Mouse (Mus musculus) forebrain, embryonic 11.5 days (tissue): ENCODE measurements around the gene Ric8b. TPM values are rescaled to one million over a fixed set of nuclear protein-coding genes. Genes with fewer than 3 reads are reported as not detected.
A peak's percentile ranks its signal among the peaks of the same experiment; 100 is the strongest.

ENCODE experiments used
- ATAC-seq: fragments of 200-750 bp; cut with Nextera tagmentation; replicated peaks from 2 replicates; pipeline ENCODE4 v1.8.0; 2017; ENCODE audit warnings: moderate TSS enrichment; ENCODE audit not compliant: low FRiP score
- DNase-seq: peaks from one replicate; pipeline ENCODE4 v3.0.0-alpha.2; 2017; ENCODE audit warnings: low spot score
- H3K27ac ChIP-seq: fragments of 300-500 bp; sonication (generic); 2 replicates; pipeline ENCODE4 v1.5.1; 2014; ENCODE audit warnings: low read depth, low read length
- H3K27me3 ChIP-seq: fragments of 300-500 bp; sonication (generic); 2 replicates; pipeline ENCODE4 v1.6.1; 2014; ENCODE audit warnings: mild to moderate bottlenecking, low read length, mixed read lengths; ENCODE audit not compliant: control insufficient read depth, insufficient read depth
- H3K36me3 ChIP-seq: fragments of 300-500 bp; sonication (generic); 2 replicates; pipeline ENCODE4 v1.6.1; 2014; ENCODE audit warnings: mild to moderate bottlenecking, low read length, moderate library complexity, mixed read lengths; ENCODE audit not compliant: control insufficient read depth, insufficient read depth
- H3K4me1 ChIP-seq: fragments of 300-500 bp; sonication (generic); replicated peaks from 2 replicates; pipeline ENCODE4 v1.6.1; 2014; ENCODE audit warnings: low read length, mixed read lengths; ENCODE audit not compliant: control insufficient read depth, insufficient read depth
- H3K4me2 ChIP-seq: fragments of 300-500 bp; sonication (generic); 2 replicates; pipeline ENCODE4 v1.6.1; 2014; ENCODE audit warnings: low read depth, mild to moderate bottlenecking, low read length, moderate library complexity, mixed read lengths; ENCODE audit not compliant: severe bottlenecking
- H3K4me3 ChIP-seq: fragments of 300-500 bp; sonication (generic); 2 replicates; pipeline ENCODE4 v1.5.1; 2014; ENCODE audit warnings: low read depth, low read length
- H3K9ac ChIP-seq: fragments of 300-500 bp; sonication (generic); 2 replicates; pipeline ENCODE4 v1.6.1; 2014; ENCODE audit warnings: low read length
- H3K9me3 ChIP-seq: fragments of 300-500 bp; sonication (generic); 2 replicates; pipeline ENCODE4 v1.6.1; 2016; ENCODE audit warnings: low read length, mixed read lengths; ENCODE audit not compliant: control insufficient read depth
- WGBS: fragments of 180-500 bp; shearing (Covaris S2); extraction: QIAGEN DNeasy Blood & Tissue Kit; methylation state at CpG from one replicate; pipeline ENCODE4 v1.1.7; 2014; 5-methylcytosine and 5-hydroxymethylcytosine counted together
- polyA plus RNA-seq: library from polyadenylated mRNA; unstranded; fragments of >200 nt; fragmentation: Nextera tagmentation; extraction: Ambion mirVana; gene quantifications from 2 replicates; pipeline ENCODE4 v1.2.1, GENCODE M21; 2014

The Ric8b gene
- polyA plus RNA-seq, 1 experiment from 2014 or later: 22.4 TPM

- Histone ChIP-seq H3K4me2 (no peak overlapping the region), H3K27ac (no peak overlapping the region), H3K9ac (no peak overlapping the region), H3K9me3 (no peaks in the 10 kb centered on the region), H3K4me1 (no peaks in the 10 kb centered on the region), H3K27me3 (no peaks in the 10 kb centered on the region), H3K4me3 (no peak overlapping the region), H3K36me3 (no peaks in the 10 kb centered on the region)
- 67% methylated on average over 10 of the region's 10 CpGs for WGBS
- ATAC-seq (no peak), DNase-seq (no peak)
Measured at GRCm38 (mm10) chr10:84997571-84998224, 80.3 kb downstream of the Ric8b start.

- ATAC-seq: no peak
- 97% methylated on average over 1 of the region's 1 CpGs for WGBS
- DNase-seq: no peak
- Histone ChIP-seq H3K27me3 (no peaks in the 10 kb centered on the region), H3K27ac (no peak overlapping the region), H3K9me3 (no peaks in the 10 kb centered on the region), H3K36me3 (no peaks in the 10 kb centered on the region), H3K4me3 (no peak overlapping the region), H3K9ac (no peak overlapping the region), H3K4me2 (no peak overlapping the region), H3K4me1 (no peaks in the 10 kb centered on the region)
Measured at GRCm38 (mm10) chr10:84998225-84998579, 80.8 kb downstream of the Ric8b start.

- Histone ChIP-seq H3K4me2 (no peak overlapping the region), H3K9me3 (no peaks in the 10 kb centered on the region), H3K27me3 (peaks cover 24% of the 10 kb centered on the region), H3K36me3 (no peaks in the 10 kb centered on the region), H3K4me1 (no peaks in the 10 kb centered on the region), H3K27ac (no peak overlapping the region), H3K4me3 (no peak overlapping the region), H3K9ac (no peak overlapping the region)
- 84% methylated on average over 7 of the region's 7 CpGs for WGBS
- ATAC-seq (no peak), DNase-seq (no peak)
Measured at GRCm38 (mm10) chr10:85001920-85002319, 84.5 kb downstream of the Ric8b start.

GRCm38 (mm10) chr10:85003190-85004026 lies 86.0 kb downstream of the Ric8b start:
- no peaks in the 10 kb centered on the region for H3K4me1 ChIP-seq
- DNase-seq (no peak), ATAC-seq (no peak)
- no peak overlapping the region for H3K27ac ChIP-seq
- peaks cover 24% of the 10 kb centered on the region for H3K27me3 ChIP-seq
- no peaks in the 10 kb centered on the region for H3K36me3 ChIP-seq
- H3K9me3 ChIP-seq: no peaks in the 10 kb centered on the region
- no peak overlapping the region for H3K4me2 ChIP-seq
- H3K4me3 ChIP-seq: no peak overlapping the region
- no peak overlapping the region for H3K9ac ChIP-seq
- 96% methylated on average over 7 of the region's 7 CpGs for WGBS

GRCm38 (mm10) chr10:85006573-85007310 lies 89.3 kb downstream of the Ric8b start:
- Histone ChIP-seq H3K9me3 (no peaks in the 10 kb centered on the region), H3K27me3 (peaks cover 43% of the 10 kb centered on the region), H3K4me2 (no peak overlapping the region), H3K4me3 (no peak overlapping the region), H3K9ac (no peak overlapping the region), H3K36me3 (no peaks in the 10 kb centered on the region), H3K4me1 (no peaks in the 10 kb centered on the region), H3K27ac (no peak overlapping the region)
- 83% methylated on average over 7 of the region's 7 CpGs for WGBS
- no peak for ATAC-seq
- DNase-seq: no peak

- no peaks in the 10 kb centered on the region for H3K9me3 ChIP-seq
- 44% methylated on average over 11 of the region's 11 CpGs for WGBS
- no peaks in the 10 kb centered on the region for H3K36me3 ChIP-seq
- no peak overlapping the region for H3K4me2 ChIP-seq
- ATAC-seq (peak; percentile 65; the same call in 1 of the 2 replicates), DNase-seq (no peak)
- H3K9ac ChIP-seq: 0 out of 2 replicates have a peak overlapping the region, but pooled peaks have one; percentile 6
- peaks cover 2% of the 10 kb centered on the region; the same call in 1 of the 2 replicates for H3K4me1 ChIP-seq
- no peak overlapping the region for H3K4me3 ChIP-seq
- no peak overlapping the region for H3K27ac ChIP-seq
- peaks cover 57% of the 10 kb centered on the region for H3K27me3 ChIP-seq
Measured at GRCm38 (mm10) chr10:85007861-85008840, 90.7 kb downstream of the Ric8b start.

GRCm38 (mm10) chr10:85011066-85011465 lies 93.7 kb downstream of the Ric8b start:
- Histone ChIP-seq H3K36me3 (peaks cover 4% of the 10 kb centered on the region; the same call in 1 of the 2 replicates), H3K4me2 (no peak overlapping the region), H3K4me1 (peaks cover 12% of the 10 kb centered on the region; the same call in 1 of the 2 replicates), H3K27me3 (peaks cover 44% of the 10 kb centered on the region), H3K27ac (no peak overlapping the region), H3K4me3 (no peak overlapping the region), H3K9ac (no peak overlapping the region), H3K9me3 (no peaks in the 10 kb centered on the region)
- 70% methylated on average over 2 of the region's 2 CpGs for WGBS
- no peak for DNase-seq
- ATAC-seq: no peak
